Mouse (Mus musculus) E14TG2a.4 (cell line): ENCODE data around the gene Adam1b.

Experiments
- CTCF ChIP-seq: conservative IDR thresholded peaks from 2 replicates; pipeline ENCODE4 v1.5.1; 2014; ENCODE audit warnings: low read length
- NANOG ChIP-seq: IDR thresholded peaks from 2 replicates; pipeline ENCODE4 v1.6.1; 2014; ENCODE audit warnings: borderline replicate concordance, low read length, mixed read lengths
- POU5F1 ChIP-seq: IDR thresholded peaks from 2 replicates; pipeline ENCODE4 v1.6.1; 2014; ENCODE audit warnings: low read length, borderline replicate concordance

DNA sequence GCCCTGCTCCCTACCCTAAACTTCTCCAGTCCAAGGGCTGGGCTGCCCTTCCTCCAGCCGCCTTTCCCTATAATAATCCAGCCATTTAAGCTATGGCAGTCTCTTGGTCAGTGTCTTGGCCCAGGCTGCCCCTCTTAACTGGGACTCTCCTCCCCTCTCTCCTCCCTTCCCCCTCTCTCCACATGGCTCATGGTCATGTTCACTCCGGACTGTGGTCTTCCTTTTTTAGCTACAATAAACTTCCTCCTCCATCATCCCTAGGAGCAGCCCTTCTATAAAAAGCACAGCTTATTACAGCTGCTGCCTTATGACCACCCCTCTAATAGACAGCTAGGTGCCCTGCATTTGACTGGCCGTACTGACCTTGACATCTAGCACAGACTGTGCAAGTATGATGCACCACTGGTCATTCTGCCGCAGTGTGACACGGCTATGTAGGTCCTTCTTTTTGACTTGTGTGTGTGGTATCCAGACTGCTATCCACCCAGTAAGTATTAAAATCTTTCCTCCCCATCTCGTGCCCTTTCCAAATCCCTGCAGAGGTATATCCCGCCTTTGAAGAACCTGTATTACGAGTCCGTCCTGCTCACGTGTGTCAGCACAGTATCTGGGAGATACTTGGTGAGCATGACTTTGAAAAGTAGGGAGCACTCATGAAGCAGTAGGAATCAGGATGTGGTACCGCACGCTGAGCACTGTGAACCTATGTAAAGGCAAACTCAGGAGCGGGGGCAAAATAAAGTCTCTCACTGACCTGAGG lies 49.3 kb downstream of the Adam1b start:
- TF ChIP-seq CTCF, result no peak
- TF ChIP-seq POU5F1, result no peak
- TF ChIP-seq NANOG, result no peak
